Mouse (Mus musculus) forelimb bud, embryonic 11.5 days (tissue): ENCODE measurements around the gene Chd2.
"Not testable (repeated sequence)": the region's sequence is repeated elsewhere in the genome, so short reads cannot be mapped to it uniquely, and the experiment has no call there.

Source experiments
- DNase-seq: peaks from one replicate; pipeline ENCODE4 v3.0.0-alpha.2; 2012; ENCODE audit warnings: low read depth, low spot score

Gene Chd2

DNA sequence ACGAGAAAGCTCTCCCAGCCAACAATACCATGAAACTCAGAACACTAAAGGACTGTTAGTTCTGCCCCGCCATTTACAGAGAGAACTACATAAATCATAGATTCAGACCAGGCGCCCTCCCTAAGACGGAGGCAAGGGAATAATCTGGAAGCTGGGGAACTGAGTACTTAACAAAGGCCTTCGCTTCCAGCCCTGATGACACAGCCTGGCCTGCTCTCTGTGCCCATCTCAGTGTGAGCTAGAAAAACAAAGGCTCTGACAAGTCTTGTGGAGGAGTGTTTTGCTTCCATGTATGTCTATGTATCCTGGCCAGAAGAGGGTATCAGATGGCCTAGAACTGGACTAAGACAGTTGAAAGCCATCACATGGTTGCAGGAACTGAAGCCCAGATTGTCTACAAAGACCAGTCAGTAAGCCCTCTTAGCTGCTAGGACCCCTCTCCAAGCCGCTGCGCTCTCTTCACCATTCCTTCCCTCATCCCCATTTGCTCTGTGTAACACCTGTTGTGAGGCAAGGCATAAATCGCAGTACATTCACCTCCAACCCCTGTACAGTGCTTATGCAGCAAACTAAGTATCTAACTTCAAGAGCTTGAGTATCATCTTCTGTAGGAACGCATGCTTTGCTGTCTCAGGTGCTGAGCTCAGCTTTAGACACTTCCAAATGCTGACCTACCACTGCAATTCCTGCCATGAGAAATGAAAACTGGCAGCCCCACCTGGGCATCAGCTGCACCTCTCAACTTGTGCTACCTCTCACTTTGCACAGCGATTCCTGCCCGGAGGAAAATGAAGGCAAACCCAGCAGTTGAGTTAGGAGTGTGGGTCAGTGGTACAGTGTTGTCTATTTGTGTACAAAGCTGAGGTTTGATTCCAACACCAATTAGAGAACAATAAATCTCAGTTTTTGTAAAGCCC is 20.1 kb downstream of the Chd2 start:
- DNase-seq: no peak

DNA sequence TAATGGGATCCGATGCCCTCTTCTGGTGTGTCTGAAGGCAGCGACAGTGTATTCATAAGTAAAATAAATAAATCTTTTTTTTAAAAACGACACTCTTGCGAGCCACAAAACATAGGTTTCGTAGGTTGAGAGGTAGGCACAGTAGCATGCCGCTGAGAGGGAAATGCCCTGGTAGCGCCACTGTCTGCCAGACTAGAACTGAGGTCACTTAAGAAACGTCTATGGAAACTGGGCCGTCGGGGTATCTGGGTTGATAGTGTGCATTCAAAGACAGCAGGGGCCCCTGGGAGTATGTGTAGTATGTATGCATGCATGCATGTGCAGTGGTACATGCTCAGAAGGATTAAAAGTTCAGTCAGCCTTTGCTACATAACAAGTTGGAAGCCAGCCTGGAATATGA is 21.4 kb downstream of the Chd2 start:
- DNase-seq: no peak

DNA sequence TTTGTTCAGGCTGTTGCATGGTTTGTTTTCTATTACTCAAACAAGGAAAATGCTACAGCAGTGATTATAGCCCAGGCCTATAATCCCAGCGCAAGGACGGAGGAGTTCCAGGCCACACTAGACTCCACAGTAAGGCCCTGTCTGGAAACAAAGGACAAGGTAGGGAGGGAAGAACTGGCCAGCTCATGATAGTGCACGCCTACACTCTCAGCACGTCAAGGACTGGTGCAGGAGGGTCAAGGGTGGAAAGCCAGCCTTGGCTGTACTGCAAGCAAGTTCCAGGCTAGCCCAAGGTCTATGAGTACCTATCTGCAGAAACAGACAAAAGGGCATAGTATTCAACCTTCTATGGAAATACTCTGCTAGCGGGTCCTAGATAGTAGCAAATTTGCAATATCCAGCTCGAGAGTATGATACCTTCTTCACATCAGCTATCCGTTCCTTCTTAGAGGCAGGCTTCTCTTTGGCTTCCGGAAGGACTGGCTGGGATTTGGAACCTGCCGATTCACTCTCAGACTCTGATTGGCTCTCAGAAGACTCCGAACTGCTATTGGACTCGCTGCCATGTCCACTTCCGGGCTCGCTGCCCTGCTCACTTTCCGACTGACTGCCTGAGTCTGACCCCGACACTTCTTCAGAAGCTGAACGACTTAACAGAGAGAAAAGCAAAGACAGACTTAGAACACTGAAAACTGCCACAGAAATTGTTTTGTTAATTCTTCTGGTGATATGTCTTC is 22.4 kb downstream of the Chd2 start:
- DNase-seq: no peak

GRCm38 (mm10) chr7:73518373-73518980 is 23.2 kb downstream of the Chd2 start:
- DNase-seq: not testable (repeated sequence)

- no peak for DNase-seq
Measured at GRCm38 (mm10) chr7:73517432-73518054, 24.1 kb downstream of the Chd2 start.

DNA sequence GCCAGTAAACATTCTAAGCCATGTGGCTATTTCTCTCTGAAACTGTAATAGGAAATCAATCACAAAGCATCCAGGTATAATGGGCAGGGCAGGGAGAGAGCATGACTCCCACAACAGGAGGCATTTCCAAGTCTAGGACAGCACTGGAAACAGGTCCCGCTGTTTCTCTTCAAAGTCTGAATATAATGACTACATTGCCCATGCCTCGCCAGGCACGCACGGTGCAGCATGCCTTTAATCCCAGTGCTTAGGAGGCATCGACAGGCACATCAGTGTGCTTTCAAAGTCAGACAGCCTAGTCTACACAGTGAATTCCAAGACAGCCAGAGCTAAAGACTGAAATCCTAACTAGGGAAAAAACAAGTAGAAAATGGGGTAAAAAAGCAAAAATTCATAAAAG is 24.8 kb downstream of the Chd2 start:
- no peak for DNase-seq

DNA sequence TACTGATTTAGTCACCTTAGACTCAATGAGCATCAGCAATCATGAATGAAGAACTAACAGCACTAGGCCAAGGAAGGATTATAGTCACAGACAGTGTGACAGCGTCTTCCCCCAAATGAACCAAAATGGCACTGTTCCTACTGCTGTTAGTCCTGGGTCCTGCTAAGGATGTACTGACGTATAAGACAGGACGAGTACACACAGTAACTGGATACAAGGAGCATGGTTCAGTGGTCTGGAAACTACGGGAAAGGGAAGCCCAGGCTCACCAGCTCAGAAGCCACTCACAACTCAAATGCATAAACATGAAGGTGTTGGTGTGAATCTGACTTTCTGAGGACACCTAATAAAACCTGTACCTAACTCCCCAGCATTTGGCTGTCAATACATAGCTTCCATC is 27.1 kb downstream of the Chd2 start:
- no peak for DNase-seq

DNA sequence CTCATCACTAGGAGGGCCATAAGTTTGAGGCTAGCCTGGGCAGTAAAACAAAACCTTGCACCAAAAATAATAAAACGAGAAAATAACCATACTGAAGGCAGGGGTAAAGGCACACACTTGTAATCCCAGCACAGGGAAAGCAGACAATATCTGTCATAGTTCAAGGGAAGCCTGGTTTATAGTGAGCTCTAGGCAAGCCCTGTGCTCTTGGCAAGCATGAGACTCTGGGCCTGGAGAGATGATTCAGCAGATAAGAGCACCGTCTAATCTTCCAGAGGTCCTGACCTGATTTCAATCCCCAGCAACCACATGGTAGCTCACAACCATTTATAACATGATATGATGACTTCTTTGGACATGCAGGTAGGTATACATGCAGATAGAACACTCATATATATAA is 29.2 kb downstream of the Chd2 start:
- DNase-seq: no peak

DNA sequence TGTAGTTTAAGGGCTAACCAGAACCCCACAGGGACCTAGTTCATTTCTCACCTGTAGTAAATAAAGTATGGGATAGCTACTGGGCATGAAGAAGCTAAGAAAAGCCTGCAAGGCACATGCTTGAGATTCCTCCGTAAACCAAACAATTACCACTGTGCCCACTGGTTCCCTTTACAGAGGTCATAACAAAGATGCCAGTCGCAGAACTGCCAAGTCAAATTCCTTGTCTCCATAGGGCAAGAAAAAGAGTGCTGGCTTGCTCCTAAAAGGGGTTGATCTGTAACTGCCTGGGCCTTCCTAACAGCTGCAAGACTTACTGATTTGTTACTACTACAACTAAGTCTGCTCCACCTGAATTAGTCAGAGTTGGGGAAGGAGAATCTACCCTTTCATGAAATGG is 32.9 kb downstream of the Chd2 start:
- DNase-seq: no peak

DNA sequence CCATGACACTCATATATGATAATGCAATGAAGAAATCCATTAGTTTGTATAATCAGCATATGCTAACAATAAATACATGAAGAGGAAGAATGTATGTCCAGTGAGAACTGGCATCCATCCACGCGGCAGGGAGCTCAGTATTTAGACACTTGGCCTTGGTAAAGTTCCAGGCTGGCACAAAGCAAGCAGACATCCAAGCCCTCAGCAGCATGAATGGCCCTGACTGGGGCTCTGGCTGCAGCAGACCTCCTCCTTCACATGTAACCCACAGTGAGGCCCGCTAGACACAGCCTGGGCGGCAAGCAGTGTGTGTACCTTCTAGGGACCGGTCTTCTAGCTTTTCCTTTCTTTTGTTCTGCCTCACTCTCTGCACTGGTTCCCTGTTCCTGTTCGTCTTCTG is 34.1 kb downstream of the Chd2 start:
- DNase-seq: no peak

DNA sequence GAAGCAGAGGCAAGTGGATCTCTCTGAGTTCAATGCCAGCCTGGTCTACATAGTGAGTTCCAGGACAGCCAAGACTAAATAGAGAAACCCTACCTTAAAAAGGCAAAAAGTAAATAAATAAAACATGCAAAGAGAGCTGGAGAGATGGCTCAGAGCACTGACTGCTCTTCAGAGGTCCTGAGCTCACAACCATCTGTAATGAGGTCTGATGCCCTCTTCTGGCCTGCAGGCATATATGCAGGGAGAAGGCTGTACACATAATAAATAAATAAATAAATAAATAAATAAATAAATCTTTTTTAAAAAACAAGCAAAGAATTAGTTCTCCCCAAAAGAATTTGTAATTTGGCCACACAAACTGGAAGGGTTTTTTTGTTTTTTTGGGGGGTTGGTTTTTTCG is 34.8 kb downstream of the Chd2 start:
- no peak for DNase-seq

- no peak for DNase-seq
Measured at GRCm38 (mm10) chr7:73505266-73505665, 36.4 kb downstream of the Chd2 start.

GRCm38 (mm10) chr7:73498200-73498599 is 43.4 kb downstream of the Chd2 start:
- no peak for DNase-seq

DNA sequence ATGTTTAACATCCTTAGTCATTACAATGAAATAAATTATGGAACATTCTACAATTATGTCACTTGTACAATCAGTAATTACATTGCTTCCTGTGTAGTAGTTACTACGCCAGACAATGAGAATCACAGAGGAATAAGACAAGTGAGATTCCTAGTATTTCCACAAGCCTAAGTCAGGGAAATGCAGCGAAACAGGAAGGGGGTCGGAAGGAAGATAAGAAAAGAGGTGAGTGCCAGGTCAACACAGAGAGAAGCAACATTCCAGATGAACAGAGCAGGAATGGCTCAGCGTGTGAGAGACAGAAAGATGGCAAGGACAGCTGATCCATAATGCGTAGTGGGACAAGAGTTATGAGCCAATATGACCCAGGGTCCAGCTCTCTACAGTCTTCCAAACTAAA is 52.4 kb downstream of the Chd2 start:
- DNase-seq: no peak

DNA sequence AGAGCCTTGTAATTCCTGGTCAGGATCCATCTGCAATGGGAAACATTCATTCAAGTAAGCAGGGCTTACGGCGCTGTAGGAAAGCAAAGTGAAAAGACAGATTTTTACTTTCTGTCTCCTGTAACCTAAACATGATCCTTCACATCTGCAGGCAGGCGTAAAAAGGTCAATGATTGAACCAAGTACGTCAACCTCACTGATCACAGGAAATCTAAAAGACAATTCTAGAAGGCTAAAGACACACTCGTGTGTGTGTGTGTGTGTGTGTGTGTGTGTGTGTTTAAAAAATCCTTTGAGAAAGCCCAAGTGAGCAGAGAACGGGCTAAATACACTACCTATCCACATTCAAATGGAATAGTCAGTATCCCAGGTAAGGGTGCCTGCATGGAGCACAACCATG is 60.5 kb downstream of the Chd2 start:
- no peak for DNase-seq

DNA sequence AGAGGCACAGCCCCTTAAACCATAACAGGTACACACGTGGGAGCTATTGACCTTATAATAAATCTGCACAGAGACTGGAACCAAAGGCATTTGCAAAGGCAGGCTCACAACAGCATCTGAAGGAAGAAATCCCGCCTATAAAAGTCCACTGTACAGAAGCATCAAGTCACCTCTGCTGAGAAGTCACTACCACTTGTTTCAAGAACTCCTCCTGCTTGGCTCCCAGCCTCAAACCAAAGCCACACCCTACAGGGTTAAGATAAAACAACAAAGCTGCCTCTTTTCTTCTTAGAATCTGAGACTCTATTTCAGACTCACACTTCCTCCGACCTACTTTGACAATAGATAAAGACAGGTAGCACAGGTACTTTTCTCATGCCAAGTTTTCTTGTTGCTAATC is 62.1 kb downstream of the Chd2 start:
- no peak for DNase-seq

DNA sequence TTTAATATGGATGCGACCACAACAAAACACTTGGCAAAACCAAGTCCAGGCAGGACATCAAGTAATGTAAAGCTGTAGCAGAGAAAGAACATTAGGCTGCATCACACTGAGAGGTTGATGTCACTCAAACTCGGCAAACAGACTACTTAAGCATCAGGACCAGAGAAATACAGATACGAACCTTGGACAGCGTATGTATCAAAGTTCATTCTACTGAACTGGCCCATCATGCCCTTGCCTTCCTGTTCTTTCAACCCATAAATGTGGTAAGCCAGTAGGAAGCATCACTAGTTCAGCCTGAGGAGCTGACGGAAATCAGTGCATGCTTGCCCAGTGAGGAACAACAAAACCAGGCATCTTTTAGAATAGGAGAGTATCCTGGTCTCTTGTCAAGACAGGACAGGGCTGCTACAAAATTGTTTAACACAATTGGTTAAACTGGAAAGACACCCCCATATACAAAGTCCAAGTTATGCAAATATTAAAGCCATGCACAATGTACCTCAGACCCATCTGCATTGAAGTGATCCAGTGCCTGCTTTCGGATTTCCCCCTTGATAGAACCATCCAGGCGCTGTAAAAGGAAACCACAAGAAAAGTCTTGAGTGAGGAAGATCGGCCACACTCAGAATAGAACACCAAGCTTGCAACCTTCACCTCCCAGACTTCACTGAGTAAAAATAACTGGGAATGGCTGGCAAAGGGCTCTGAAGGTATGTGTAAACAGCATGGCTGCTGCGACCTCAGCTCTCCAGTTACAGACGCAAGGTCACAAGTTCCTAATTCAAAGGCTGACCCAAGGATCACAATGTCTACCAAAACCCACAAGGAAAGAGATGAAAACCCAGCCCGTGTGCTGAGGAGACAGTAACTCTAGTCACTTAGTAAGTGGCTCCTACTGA is 63.2 kb downstream of the Chd2 start:
- DNase-seq: no peak

DNA sequence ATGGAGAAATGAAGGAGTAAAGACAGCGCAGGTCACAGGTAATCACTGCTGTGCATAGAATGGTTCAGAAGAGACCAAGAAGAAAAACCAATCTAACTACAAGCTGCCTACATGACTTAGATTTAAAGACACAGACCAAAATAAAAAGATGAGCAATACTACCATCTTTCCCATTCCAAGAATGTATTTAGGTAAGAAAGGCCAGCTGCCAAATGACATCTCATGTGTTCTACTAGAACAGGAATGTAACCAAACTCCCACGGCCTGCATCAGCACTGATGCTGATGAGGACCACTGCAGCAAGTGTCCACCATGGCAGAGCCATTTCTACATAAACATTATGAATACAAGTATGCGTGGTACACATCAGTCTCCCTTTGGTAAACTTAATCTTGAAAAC is 73.9 kb downstream of the Chd2 start:
- no peak for DNase-seq

GRCm38 (mm10) chr7:73463546-73463945 is 78.1 kb downstream of the Chd2 start:
- no peak for DNase-seq

GRCm38 (mm10) chr7:73454113-73454512 is 87.5 kb downstream of the Chd2 start:
- no peak for DNase-seq

- DNase-seq: no peak
Measured at GRCm38 (mm10) chr7:73452187-73452808, 89.3 kb downstream of the Chd2 start.
